Mouse (Mus musculus) limb, embryonic 10.5 days (tissue): ENCODE data around the gene Stpg4. TPM values are rescaled to one million over a fixed set of nuclear protein-coding genes. Genes with fewer than 3 reads are reported as not detected.
A peak's percentile ranks its signal among the peaks of the same experiment; 100 is the strongest.

ENCODE experiments used
- DNase-seq: peaks from one replicate; pipeline ENCODE4 v3.0.0-alpha.2; 2017; ENCODE audit warnings: low spot score
- H3K27ac ChIP-seq: fragments of 300-500 bp; sonication (generic); 2 replicates; pipeline ENCODE4 v1.5.1; 2016; ENCODE audit warnings: mild to moderate bottlenecking
- H3K27me3 ChIP-seq: fragments of 300-500 bp; sonication (generic); 2 replicates; pipeline ENCODE4 v1.6.1; 2016; ENCODE audit warnings: low read depth, mild to moderate bottlenecking; ENCODE audit not compliant: poor library complexity, severe bottlenecking
- H3K36me3 ChIP-seq: fragments of 300-500 bp; sonication (generic); 2 replicates; pipeline ENCODE4 v1.6.1; 2016; ENCODE audit warnings: mild to moderate bottlenecking, moderate library complexity
- H3K4me1 ChIP-seq: fragments of 300-500 bp; sonication (generic); 2 replicates; pipeline ENCODE4 v1.6.1; 2016
- H3K4me3 ChIP-seq: fragments of 300-500 bp; sonication (generic); 2 replicates; pipeline ENCODE4 v1.5.1; 2016; ENCODE audit warnings: mild to moderate bottlenecking, moderate library complexity
- H3K9me3 ChIP-seq: fragments of 300-500 bp; sonication (generic); replicated peaks from 2 replicates; pipeline ENCODE4 v1.6.1; 2016; ENCODE audit warnings: mild to moderate bottlenecking
- WGBS: fragments of 180-500 bp; shearing (Covaris S2); methylation state at CpG from one replicate; pipeline ENCODE4 v1.1.7; 2016; 5-methylcytosine and 5-hydroxymethylcytosine counted together
- polyA plus RNA-seq: library from polyadenylated mRNA; unstranded; fragments of >200 nt; fragmentation: Nextera tagmentation; extraction: Ambion mirVana; gene quantifications from 2 replicates; pipeline ENCODE4 v1.2.1, GENCODE M21; 2016

The Stpg4 gene
- polyA plus RNA-seq, 1 experiment from 2014 or later = not detected

- DNase-seq = peak; percentile 76
- 12% methylated on average over 20 of the region's 20 CpGs for WGBS
- H3K4me1 ChIP-seq = peaks cover 90% of the 10 kb centered on the region
- H3K27ac ChIP-seq = peak overlapping the region; percentile 80
- no peaks in the 10 kb centered on the region; the same call in 1 of the 2 replicates for H3K27me3 ChIP-seq
- no peaks in the 10 kb centered on the region for H3K9me3 ChIP-seq
- H3K36me3 ChIP-seq = no peaks in the 10 kb centered on the region
- peak overlapping the region; percentile 4 for H3K4me3 ChIP-seq
Measured at GRCm38 (mm10) chr17:87351241-87352105, 76.1 kb downstream of the Stpg4 start.

GRCm38 (mm10) chr17:87350471-87351240 is 76.9 kb downstream of the Stpg4 start:
- no peaks in the 10 kb centered on the region for H3K36me3 ChIP-seq
- peaks cover 90% of the 10 kb centered on the region for H3K4me1 ChIP-seq
- peak overlapping the region; percentile 17; the same call in 1 of the 2 replicates for H3K4me3 ChIP-seq
- no peaks in the 10 kb centered on the region for H3K9me3 ChIP-seq
- peak; percentile 49 for DNase-seq
- peak overlapping the region; percentile 80 for H3K27ac ChIP-seq
- WGBS = 50% methylated on average over 13 of the region's 13 CpGs
- H3K27me3 ChIP-seq = no peaks in the 10 kb centered on the region; the same call in 1 of the 2 replicates

GRCm38 (mm10) chr17:87349575-87349974 is 78.0 kb downstream of the Stpg4 start:
- H3K4me1 ChIP-seq = peaks cover 93% of the 10 kb centered on the region

GRCm38 (mm10) chr17:87349069-87349468 is 78.5 kb downstream of the Stpg4 start:
- Histone ChIP-seq H3K36me3 (no peaks in the 10 kb centered on the region), H3K4me1 (peaks cover 92% of the 10 kb centered on the region), H3K27ac (peak overlapping the region; percentile 42), H3K27me3 (no peaks in the 10 kb centered on the region; the same call in 1 of the 2 replicates), H3K4me3 (no peak overlapping the region), H3K9me3 (no peaks in the 10 kb centered on the region)
- 20% methylated on average over 9 of the region's 9 CpGs for WGBS
- DNase-seq = no peak

More at GRCm38 (mm10) chr17:87349575-87349974, 78.0 kb downstream of the Stpg4 start:
- WGBS = 59% methylated on average over 9 of the region's 9 CpGs
- peak overlapping the region; percentile 42; the same call in 1 of the 2 replicates for H3K27ac ChIP-seq
- no peak for DNase-seq
- no peaks in the 10 kb centered on the region; the same call in 1 of the 2 replicates for H3K27me3 ChIP-seq
- no peaks in the 10 kb centered on the region for H3K9me3 ChIP-seq
- no peaks in the 10 kb centered on the region for H3K36me3 ChIP-seq
- no peak overlapping the region for H3K4me3 ChIP-seq

- no peak for DNase-seq
- Histone ChIP-seq H3K36me3 (no peaks in the 10 kb centered on the region), H3K4me3 (no peak overlapping the region), H3K4me1 (peaks cover 85% of the 10 kb centered on the region), H3K9me3 (no peaks in the 10 kb centered on the region), H3K27ac (peak overlapping the region; percentile 42), H3K27me3 (no peaks in the 10 kb centered on the region)
- WGBS = 40% methylated on average over 9 of the region's 9 CpGs
Measured at GRCm38 (mm10) chr17:87348353-87348752, 79.2 kb downstream of the Stpg4 start.

GRCm38 (mm10) chr17:87345252-87345593 is 82.3 kb downstream of the Stpg4 start:
- WGBS = 45% methylated on average over 4 of the region's 4 CpGs

GRCm38 (mm10) chr17:87344441-87345251 is 82.9 kb downstream of the Stpg4 start:
- WGBS = 77% methylated on average over 18 of the region's 18 CpGs
- H3K4me3 ChIP-seq = no peak overlapping the region
- H3K36me3 ChIP-seq = no peaks in the 10 kb centered on the region
- DNase-seq = no peak
- H3K27me3 ChIP-seq = no peaks in the 10 kb centered on the region
- H3K9me3 ChIP-seq = no peaks in the 10 kb centered on the region
- 0 out of 2 replicates have a peak overlapping the region, but pooled peaks have one; percentile 3 for H3K27ac ChIP-seq
- peaks cover 52% of the 10 kb centered on the region for H3K4me1 ChIP-seq

More at GRCm38 (mm10) chr17:87345252-87345593, 82.3 kb downstream of the Stpg4 start:
- no peaks in the 10 kb centered on the region for H3K27me3 ChIP-seq
- peaks cover 58% of the 10 kb centered on the region for H3K4me1 ChIP-seq
- H3K4me3 ChIP-seq = no peak overlapping the region
- peak overlapping the region; percentile 11 for H3K27ac ChIP-seq
- H3K36me3 ChIP-seq = no peaks in the 10 kb centered on the region
- no peaks in the 10 kb centered on the region for H3K9me3 ChIP-seq
- no peak for DNase-seq

- WGBS = 57% methylated on average over 8 of the region's 8 CpGs
- Histone ChIP-seq H3K9me3 (no peaks in the 10 kb centered on the region), H3K4me1 (peaks cover 37% of the 10 kb centered on the region), H3K27ac (no peak overlapping the region), H3K36me3 (no peaks in the 10 kb centered on the region), H3K4me3 (no peak overlapping the region), H3K27me3 (no peaks in the 10 kb centered on the region)
- no peak for DNase-seq
Measured at GRCm38 (mm10) chr17:87343060-87343703, 84.4 kb downstream of the Stpg4 start.

Other genes starting within 250 kb of the Stpg4 start
- gene Mcfd2, start 161.8 kb downstream of the Stpg4 start, polyA plus RNA-seq = 76.2 and 76.4 TPM in 2 replicates
- gene Ttc7, start 144.9 kb downstream of the Stpg4 start, polyA plus RNA-seq = 3.6 and 3.9 TPM in 2 replicates
- 1,008 and 1,019 TPM in 2 replicates for gene Calm2, start 19.2 kb upstream of the Stpg4 start, polyA plus RNA-seq
- gene Epcam, start 208.2 kb upstream of the Stpg4 start, polyA plus RNA-seq = 48.6 and 54.2 TPM in 2 replicates
- 120 and 130 TPM in 2 replicates for gene Msh2, start 244.6 kb upstream of the Stpg4 start, polyA plus RNA-seq